Mouse (Mus musculus) ES-E14 (cell line): ENCODE measurements around the gene Rad9b.

Experiments used
- CHD2 ChIP-seq: IDR thresholded peaks from 2 replicates; pipeline ENCODE4 v1.6.1; 2014; ENCODE audit warnings: mild to moderate bottlenecking, low read depth, low read length, inconsistent platforms
- MAFK ChIP-seq: IDR thresholded peaks from 2 replicates; pipeline ENCODE4 v1.6.1; 2014; ENCODE audit warnings: mild to moderate bottlenecking, low read depth, low read length, inconsistent platforms; ENCODE audit not compliant: insufficient read depth
- ZC3H11A ChIP-seq: IDR thresholded peaks from 2 replicates; pipeline ENCODE4 v1.6.1; 2012; ENCODE audit warnings: low read depth, mild to moderate bottlenecking, inconsistent platforms, low read length, borderline replicate concordance

DNA sequence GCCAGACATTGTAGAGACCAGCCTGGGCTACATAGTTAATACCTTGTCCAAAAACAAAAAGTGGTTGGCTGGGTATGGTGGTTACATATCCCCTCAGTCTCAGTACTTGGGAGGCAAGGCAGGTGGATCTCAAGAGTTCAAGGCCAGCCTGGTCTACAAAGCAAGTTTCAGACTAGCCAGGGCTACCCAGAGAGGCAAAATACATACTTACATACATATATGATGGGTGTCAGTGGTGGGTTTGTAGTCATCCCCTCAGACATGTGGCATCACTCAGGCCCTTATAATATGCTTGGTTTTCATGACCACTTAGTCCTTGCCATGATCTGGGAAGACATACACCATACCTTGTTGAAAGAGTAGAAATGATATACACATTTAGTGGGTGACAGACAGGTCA, 36.6 kb upstream of the Rad9b start:
- TF ChIP-seq MAFK (no peak), ZC3H11A (no peak), CHD2 (no peak)
